Mouse (Mus musculus) heart, adult 2 months (tissue): ENCODE results near the gene Cyp2e1.

ENCODE experiments used
- CTCF ChIP-seq: fragments of 200-600 bp; IDR thresholded peaks from 2 replicates; pipeline ENCODE4 v1.8.1; 2022; ENCODE audit warnings: antibody characterized with exemption, mild to moderate bottlenecking, moderate library complexity
- POLR2A ChIP-seq: fragments of 200-500 bp; IDR thresholded peaks from 2 replicates; pipeline ENCODE4 v1.6.1; 2011; ENCODE audit warnings: mild to moderate bottlenecking, low read depth, low read length, control low read depth; ENCODE audit not compliant: insufficient read depth

GRCm38 (mm10) chr7:140812850-140813249, 49.3 kb downstream of the Cyp2e1 start:
- TF ChIP-seq POLR2A (no peak), CTCF (no peak)
